Mouse (Mus musculus): ENCODE results near the gene 6030458C11Rik.

6030458C11Rik gene

DNA sequence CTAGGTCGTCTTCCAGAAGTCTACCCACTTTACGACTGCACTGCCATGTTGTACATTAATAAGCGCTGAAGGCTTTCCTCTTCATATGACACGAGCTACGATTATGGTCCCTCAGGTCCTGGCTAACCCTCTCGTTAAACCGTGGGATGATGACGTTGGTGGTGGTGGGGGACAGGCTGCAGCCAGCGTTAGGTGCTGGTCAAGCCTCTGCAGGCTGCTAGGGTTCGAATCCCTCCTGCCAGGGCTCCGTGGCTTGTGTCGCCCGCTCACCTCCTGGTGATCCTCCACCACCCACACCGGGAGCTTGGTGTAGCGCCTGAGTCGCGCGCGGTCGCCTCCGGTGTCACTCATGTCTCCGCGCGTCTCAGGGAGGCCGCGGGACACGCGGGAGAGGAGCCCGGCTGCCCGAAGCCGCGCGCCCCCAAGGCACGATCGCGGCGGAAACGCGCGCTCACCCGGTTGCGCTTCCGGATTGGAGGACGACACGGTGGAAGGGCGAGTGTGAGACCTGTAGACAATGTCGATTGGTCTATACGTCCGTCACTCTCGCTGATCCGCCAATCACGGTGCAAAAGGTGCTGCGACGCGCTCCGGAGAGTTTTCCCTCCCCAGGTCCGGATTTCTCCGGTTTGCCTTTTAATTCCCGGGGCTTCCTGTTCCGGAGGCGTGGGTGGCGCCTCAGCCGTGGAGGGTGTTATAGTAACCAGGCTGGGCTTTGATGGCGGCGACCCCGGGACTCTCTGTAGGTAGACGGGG lies at the start of gene 6030458C11Rik, which contains the start of gene Drosha:
Gene 6030458C11Rik, minus strand, starts transcription at position 453 of the 756 bp plus-strand sequence.
Gene Drosha, plus strand, starts transcription at position 619 of the 756 bp plus-strand sequence.
- peak; percentile 98 for DNase-seq

DNA sequence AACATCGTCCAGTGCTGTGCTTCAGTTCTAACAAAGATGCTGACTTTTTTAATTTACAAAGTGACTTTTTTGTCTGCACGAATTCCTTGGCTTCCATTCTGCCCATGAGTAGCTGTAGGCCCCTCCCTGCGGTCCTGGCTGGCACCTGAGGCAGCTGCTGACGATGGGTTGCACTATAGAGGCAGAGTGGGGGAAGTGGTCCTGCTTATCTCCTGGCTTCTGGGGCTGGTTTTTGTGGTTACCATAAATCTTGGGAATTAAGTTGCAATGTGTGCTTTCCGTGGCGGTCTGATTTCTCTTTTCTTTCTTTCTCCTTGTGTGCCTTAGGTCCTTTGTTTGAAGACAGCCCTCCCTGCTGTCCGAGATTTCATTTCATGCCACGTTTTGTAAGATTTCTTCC lies 42.8 kb upstream of the 6030458C11Rik start:
- DNase-seq = no peak

DNA sequence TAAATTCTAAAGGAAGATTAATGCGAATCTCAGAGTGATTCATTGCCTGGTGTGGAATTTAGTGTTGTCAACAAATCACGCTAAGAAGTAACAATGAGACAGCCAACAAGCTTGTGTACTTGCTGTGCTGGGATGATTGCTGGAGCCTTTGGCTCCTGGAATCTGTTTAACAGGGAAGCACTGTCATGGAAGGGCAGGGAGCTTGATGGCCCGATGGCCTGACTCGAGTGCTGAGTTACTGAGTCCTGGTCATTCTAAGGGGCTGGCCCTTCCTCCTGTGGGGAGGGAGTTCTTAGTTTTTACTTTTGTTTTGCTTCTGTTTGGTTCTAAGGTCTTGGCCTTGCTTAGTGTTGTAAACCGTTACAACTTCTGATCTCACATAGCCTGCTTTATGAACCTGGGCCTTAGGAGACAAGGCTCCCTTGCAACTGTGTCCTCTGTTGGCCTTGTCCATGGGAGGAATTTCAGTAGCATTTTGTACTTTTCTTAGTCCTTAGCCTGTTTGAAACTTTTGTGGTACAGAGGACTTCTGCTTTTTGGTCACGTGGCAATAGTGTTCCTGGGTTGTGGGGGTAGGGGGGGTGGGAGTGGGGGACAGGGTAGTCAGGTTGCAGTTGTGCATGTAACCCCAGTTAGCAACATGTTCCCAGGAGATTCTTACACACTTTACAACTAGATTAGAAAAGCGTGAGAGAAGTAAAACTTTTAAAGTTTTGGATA lies 41.3 kb upstream of the 6030458C11Rik start:
- DNase-seq = no peak

DNA sequence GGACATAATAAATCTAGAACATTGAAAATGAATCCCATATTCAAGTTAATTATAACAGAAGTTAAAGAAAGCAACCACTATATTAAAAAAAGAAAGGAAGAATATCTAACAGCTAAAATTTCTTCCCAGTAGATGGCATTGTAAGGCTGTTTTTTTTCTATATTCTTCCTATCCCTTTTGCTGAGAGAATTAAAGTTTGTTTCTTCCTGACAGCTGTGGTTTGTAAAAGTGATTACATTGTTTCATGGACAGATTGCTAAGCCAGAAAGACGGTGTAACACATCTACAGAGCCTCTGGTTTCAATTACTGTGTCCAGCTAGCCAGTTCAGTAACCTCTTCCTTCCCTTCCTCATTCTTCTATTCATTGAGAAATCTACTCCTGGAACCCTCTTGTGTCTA lies 39.2 kb upstream of the 6030458C11Rik start:
- DNase-seq = no peak

DNA sequence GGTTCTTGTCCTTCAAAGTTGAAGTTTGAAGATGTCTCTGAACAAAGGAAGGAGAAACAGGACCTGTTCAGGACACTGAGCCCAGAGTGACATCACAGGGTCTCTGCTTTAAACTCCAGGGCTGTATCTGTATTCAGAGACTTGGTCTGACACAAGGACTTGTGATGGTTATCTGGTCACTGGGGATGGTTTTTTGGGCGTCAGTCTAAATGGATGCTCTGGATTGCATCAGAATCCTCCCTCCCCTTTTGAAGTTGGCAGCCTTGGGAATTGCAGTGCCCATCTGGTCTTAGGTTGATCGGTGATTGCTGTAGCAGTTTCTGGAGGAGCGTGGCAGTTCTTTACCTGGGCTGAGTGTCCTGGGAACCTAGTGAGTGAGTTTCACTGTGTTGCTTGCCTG lies 37.6 kb upstream of the 6030458C11Rik start:
- DNase-seq = no peak

DNA sequence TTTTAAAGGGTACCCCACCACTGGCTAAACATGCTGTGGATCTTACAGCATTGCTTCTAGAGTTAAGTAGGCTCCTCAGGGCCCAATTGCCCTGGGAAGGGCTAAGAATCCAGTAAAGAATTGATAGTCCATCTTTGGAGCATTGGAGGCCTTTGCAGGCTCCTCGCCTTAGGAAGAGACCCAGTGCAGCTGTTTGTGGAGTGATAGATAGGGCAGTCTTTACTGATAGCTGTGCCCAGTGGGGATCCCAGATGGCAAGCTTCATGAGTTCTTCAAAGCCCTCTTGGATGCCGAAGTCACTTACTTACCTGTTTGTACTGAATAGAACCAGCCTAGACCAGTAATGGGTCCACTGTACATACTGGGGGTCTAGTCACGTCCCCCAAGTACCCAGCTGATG lies 34.2 kb upstream of the 6030458C11Rik start:
- no peak for DNase-seq

DNA sequence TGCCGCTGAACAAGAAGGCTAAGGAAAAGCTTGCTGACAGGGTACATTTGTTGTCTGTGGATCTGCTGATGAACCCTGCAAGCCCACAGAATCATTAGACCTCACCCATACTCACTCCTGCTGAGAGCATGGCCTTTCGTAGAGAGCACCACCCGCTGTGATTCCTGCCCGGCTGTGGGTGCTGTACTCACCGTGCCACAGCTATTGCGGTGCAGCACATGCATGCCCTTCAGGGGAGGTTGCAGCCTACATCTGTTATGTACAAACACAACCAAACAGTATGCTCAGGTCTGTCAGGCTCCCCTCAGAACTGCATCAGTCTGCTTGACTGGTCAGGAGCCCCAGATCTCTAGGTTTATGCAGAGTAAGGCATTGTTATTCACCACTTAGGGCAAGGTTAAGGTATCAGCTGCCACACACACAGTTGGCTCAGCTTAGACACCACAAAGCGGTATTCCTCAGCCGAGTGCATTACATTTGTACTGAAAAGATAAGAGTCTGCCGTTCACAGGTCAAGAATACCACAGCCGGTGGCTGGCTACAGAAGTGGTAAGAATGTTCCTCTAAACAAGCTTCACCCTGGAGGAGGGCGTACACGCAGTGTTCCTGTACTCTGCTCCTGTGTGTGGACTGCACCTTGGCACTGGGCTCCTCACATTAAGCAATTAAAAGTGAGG lies 33.5 kb upstream of the 6030458C11Rik start:
- no peak for DNase-seq

DNA sequence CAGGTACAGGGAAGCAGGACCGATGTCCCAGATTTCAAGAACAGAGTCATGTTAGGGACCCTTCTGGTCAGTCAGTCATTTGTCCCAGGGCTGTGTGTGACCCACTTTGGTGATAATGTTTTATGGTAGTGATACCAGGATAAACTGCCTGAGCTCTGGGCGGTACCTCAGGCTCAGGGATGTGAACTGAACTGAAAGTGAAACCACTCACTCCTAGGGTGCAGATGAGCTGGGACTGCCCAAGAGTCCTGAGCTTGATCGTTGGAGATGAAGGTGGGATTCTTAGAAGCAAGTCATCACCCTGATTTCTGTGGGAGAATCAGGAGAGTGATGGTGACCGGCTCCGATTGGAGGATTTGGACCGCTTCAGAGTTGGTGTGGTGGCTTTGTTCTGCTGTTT lies 32.3 kb upstream of the 6030458C11Rik start:
- no peak for DNase-seq

DNA sequence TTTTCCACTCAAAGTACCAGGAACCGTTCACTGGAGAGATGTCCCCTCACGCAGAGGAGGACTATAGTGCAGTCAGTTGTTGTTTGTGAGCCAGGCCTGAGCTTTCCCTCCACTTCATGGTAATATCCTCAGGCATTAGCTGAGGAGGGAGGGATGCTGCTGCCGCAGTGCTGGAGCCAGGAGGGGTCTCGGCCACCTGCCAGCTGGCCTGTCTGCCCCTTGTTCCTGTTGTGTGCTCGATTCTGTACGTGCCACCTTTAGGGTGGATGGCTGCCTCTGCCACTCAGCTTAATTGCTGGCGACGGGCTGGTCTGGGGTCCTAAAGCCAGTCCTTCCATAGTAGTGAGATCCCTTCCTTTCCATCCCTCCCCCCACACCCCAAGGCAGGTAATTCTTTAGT lies 29.0 kb upstream of the 6030458C11Rik start:
- DNase-seq = no peak

DNA sequence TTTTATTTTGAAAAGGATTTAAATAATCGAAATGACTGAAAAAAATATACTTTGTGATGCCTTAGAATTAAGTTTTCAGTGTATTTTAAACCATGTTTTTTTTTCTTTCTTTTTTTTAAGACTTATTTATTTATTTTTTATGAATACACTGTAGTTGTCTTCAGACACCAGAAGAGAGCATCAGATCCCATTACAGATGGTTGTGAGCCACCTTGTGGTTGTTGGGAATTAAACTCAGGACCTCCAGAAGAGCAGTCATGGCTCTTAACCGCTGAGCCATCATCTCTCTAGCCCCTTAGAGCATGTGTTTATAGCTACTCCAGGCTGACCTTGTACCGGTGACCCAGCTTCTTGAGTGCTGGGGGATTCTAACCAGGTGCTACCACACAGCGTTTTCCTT lies 24.9 kb upstream of the 6030458C11Rik start:
- no peak for DNase-seq

DNA sequence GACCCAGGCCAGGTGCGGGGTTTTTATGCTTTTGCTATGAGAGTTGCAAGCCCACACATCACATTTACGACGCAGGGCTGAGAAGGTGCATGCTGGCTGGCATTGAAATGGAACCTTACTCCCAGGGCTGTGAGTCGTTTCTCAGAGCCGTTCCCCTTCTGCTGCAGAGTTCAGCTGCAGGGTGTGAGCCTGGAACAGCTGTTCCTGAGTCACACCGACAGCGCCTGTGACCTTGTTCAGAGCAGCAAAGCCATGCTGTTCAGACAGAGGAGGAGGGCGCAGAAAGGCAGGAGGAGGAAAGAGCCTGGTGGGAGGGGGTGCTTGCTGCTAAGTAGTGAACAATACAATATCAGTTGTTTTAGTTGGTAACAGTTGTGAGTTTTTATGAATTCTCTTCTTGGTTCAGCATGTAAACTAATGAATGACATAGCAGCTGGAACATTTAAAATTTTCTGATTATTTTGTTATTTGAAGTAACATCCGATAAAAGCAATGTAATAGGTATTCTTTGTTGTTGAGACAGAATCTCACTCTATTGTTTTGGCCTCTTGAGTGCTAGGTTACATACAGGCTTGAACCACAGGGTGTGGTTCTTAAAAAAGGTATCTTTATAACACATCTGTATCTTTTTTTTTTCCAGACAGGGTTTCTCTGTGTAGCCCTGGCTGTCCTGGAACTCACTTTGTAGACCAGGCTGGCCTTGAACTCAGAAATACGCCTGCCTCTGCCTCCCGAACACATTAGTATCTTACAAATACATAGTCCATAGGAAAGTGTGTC lies 23.9 kb upstream of the 6030458C11Rik start:
- DNase-seq = no peak

DNA sequence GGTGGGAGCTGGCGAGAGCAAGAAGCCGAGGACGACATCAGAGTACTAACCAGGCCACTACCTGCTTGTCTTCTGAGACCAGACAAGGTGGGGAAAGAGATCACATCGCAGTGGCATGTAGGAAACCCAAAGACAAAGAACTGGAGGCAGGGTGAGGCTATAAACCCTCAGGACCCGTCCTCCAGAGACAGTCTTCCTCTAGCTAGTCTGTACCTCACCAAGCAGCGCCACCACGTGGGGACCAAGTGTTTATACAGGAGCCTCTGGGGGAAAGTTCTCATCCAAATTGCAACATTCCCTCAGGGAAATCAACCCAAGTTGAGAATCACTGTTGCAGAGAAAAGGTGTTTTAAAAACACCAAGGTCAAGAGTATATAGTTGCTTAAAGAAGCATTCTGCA lies 18.4 kb upstream of the 6030458C11Rik start:
- DNase-seq = no peak

DNA sequence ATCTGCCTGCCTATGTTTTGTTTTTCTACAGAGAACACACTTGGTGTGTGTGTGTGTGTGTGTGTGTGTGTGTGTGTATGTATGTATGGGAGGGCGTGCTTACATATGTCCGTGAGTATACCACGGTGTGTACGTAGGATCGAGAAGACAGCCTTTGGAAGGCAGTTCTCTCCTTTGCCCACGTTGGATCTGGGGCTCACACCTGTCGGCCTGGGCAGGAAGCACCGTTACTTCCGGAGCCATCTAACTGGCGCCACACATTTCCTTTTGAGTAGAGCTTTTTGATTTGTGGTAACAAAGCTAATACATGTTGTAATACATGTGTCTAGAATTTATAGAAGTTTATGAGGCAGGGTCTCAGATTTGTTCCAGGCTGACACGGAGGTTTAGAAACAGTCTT lies 16.3 kb upstream of the 6030458C11Rik start:
- DNase-seq = no peak

DNA sequence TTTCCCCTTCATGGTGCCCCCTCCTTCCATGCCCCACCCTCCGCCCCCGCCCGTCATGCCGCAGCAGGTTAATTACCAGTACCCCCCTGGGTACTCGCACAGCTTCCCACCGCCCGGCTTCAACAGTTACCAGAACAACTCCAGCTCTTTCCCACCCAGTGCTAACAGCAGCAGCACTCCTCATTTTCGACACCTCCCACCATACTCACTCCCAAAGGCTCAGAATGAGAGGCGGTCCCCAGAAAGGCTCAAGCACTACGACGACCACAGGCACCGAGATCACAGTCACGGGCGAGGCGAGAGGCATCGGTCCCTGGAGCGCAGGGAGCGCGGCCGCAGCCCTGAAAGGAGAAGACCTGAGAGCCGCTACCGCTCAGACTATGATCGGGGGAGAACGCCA lies 9.8 kb upstream of the 6030458C11Rik start:
- DNase-seq = no peak

DNA sequence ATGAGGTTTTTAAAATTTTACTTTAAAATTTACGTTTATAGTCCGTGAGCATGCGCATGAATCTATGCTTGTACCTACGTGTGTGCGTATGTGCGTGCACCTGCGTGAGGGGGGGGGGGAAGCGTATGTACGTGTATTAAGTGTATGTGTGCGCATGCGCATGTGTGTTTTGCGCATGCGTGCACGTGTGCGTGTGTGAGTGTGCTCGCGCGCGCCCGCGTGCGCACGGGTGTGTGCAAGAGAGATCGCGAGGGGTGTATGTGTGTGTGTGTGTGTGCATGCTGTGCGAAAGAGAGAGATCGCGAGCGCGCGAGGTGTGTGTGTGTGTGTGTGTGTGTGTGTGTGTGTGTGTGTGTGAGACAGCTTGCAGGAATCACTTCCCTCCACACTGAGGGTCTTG lies 8.9 kb upstream of the 6030458C11Rik start:
- no peak for DNase-seq

DNA sequence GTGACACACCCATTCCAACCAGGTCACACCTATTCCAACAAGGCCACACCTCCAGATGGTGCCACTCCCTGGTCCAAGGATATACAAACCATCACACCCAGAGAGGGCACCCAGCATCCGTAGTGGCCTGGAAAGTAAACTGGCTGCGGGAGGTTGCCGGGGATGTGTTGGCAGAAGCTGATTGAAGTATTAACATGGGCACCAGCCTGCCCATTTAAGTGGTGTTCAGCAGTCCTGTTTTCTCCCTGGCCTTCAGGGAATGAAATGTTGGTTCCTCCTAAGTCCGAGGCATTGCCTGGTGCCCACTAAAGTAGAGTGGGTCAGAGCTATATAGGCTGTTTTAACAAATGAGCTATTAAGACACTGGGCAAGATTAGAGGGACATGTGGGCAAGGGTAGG lies 8.2 kb upstream of the 6030458C11Rik start:
- DNase-seq = no peak

DNA sequence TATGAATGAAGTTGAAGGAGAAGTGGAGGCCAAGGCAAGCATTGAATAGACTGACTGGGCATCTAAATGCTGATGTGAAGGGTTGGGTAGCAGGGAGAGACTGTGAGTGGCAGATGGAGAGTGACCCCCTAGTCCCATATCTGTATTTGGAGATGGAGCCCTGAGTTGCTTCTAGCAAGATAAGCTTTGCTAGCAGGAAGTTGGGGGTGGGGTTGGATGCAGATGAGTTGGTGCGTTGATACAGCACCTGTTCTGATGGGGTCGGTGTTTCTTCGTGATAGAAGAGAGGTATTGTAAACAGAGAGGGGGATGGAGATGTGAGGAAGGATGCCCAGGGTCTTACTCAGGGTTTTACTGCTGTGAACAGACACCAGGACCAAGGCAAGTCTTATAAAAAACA lies 5.4 kb upstream of the 6030458C11Rik start:
- no peak for DNase-seq

DNA sequence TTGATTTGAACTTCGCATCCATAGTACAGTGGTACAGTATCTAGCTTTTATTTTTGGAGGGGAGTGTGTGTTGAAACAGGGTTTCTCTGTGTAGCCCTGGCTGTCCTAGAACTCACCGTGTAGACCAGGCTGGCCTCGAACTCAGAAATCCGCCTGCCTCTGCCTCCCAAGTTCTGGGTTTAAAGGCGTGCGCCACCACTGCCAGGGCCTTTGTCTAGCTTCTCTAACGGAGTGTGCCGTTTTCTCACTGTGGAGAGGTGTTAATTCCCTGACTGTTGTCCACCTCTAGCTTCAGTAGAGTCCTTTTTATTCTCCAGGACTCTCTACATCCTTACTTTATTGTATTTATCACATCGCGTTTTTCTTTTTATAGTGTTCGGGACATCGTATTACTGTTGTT lies 959 bp upstream of the 6030458C11Rik start:
- DNase-seq = no peak

DNA sequence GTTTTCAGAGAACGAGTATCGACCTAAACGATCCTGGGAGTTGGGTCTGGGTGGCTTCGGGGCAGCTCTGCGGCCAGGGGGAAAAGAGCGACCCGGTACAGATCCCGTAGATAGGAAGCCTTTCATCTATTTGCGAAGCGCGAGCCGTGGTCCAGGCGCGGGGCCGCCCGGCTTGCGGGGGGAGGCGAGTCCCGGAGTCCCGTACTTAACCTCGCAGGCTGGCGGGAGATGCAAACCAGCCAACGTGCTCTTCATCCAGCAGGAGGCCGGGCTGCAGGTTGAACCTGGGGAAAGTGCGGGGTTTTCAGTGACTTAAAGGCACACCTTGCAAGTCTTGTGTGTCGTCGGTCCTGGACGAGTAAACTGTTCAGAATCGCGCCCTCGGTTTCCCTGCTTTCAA lies 516 bp upstream of the 6030458C11Rik start:
- no peak for DNase-seq

DNA sequence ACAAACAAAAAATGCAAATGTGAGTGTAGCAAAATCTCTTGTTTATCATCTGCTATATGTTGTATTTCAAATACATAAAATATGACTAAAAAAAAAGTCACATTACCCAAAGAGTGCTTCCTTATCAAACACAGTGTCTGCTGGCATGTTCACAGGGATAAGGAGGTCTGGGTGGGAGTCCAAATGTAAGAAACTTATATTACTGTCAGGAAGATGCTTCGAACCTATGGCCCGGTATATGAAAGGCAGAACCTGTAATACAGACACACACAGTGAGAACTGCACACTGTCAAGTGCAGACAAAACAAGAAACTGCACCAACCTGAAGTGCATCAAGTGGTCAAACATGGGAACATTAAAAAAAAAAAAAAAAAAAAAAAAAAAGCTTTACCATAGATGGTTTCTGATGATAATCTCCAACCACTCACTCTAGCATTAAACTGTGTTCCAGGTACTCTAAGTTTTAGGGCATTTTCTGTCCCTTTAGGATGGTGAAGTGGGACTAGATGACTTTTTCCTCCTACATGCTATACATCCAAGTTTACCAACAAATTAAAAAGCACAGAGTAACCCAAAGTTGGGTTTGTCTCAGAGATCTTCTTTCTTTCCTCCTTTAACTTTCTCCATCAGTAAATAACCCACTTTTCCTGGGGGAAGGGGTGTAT lies 862 bp downstream of the 6030458C11Rik start:
- no peak for DNase-seq

DNA sequence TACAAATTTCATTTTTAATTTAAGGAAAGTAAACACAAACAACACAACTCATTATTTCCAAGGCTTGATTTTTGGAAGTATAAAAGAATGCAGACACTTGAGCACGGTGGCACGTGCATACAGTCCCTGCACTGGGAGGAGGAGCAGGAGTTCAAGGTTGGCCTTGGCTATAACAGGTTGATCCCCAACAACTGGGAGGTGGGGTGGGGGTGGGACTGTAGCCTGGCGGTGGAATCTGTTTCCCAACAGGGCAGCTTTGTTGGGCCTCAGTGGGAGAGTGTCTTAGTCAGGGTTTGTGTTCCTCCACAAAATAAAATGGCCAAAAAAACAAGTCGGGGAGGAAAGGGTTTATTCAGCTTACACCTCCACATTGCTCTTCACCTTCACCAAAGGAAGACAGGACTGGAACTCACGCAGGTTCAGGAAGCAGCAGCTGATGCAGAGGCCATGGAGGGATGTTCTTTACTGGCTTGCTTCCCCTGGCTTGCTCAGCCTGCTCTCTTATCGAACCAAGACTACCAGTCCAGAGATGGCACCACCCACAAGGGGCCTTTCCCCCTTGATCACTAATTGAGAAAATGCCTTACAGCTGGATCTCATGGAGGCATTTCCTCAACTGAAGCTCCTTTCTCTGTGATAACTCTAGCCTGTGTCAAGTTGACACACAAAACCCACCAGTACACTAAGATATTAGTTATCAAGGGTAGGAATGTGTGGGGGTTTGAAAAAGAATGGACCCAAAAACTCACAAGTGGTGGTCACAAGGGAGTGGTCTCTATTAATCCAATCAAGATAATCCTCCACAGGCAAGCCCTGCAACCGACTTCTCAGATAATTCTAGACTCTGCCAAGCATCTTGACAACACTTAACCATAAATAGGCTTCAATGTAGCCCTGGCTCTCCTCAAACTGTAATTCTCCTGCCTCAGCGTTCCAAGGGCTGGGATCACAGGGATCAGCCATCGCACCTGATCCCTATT lies 1.7 kb downstream of the 6030458C11Rik start:
- no peak for DNase-seq

Measured in kidney, adult 11 months (tissue).